Mouse (Mus musculus) cortical plate, adult 2 months (tissue): ENCODE results near the gene Gm37240. TPM values are rescaled to one million over a fixed set of nuclear protein-coding genes. Genes with fewer than 3 reads are reported as not detected.

Experiments used
- H3K27ac ChIP-seq: fragments of 200-500 bp; 2 replicates; pipeline ENCODE4 v1.5.1; 2012; ENCODE audit warnings: low read length, control low read depth, inconsistent platforms; ENCODE audit not compliant: insufficient read depth
- H3K4me1 ChIP-seq: fragments of 200-500 bp; 2 replicates; pipeline ENCODE4 v1.6.1; 2011; ENCODE audit warnings: low read length; ENCODE audit not compliant: control insufficient read depth, insufficient read depth
- H3K4me3 ChIP-seq: fragments of 200-500 bp; 2 replicates; pipeline ENCODE4 v1.5.1; 2011; ENCODE audit warnings: mild to moderate bottlenecking, low read length, control low read depth; ENCODE audit not compliant: insufficient read depth
- CTCF ChIP-seq: fragments of 200-500 bp; IDR thresholded peaks from 2 replicates; pipeline ENCODE4 v1.5.1; 2011; ENCODE audit warnings: mild to moderate bottlenecking, control low read depth, low read length; ENCODE audit not compliant: insufficient read depth; ENCODE audit errors: extremely low read depth
- POLR2A ChIP-seq: fragments of 200-500 bp; IDR thresholded peaks from 2 replicates; pipeline ENCODE4 v1.6.1; 2011; ENCODE audit warnings: mild to moderate bottlenecking, low read length, control low read depth; ENCODE audit not compliant: insufficient read depth; ENCODE audit errors: extremely low read depth
- polyA plus RNA-seq: library from polyadenylated mRNA; depleted of rRNA; stranded (reverse); fragments of >200 nt; gene quantifications from 2 replicates; pipeline ENCODE4 v1.2.3, GENCODE M21; 2012

The Gm37240 gene
- polyA plus RNA-seq, 1 experiment, result 0.81 TPM

GRCm38 (mm10) chr3:85917600-85917999 is 30.3 kb upstream of the Gm37240 start:
- H3K27ac ChIP-seq, result no peak overlapping the region
- no peaks in the 10 kb centered on the region for H3K4me1 ChIP-seq
- TF ChIP-seq CTCF (peak; percentile 61), POLR2A (no peak)
- no peak overlapping the region for H3K4me3 ChIP-seq

GRCm38 (mm10) chr3:85914806-85915205 is 27.5 kb upstream of the Gm37240 start:
- no peak overlapping the region for H3K27ac ChIP-seq
- TF ChIP-seq POLR2A, result no peak
- TF ChIP-seq CTCF, result no peak
- no peak overlapping the region for H3K4me3 ChIP-seq

GRCm38 (mm10) chr3:85907136-85907535 is 19.8 kb upstream of the Gm37240 start:
- no peaks in the 10 kb centered on the region for H3K4me1 ChIP-seq
- TF ChIP-seq POLR2A (no peak), CTCF (no peak)
- H3K27ac ChIP-seq, result no peak overlapping the region
- H3K4me3 ChIP-seq, result no peak overlapping the region

More at GRCm38 (mm10) chr3:85914806-85915205, 27.5 kb upstream of the Gm37240 start:
- H3K4me1 ChIP-seq, result no peaks in the 10 kb centered on the region

- Histone ChIP-seq H3K4me3 (no peak overlapping the region), H3K27ac (no peak overlapping the region), H3K4me1 (no peaks in the 10 kb centered on the region)
- no peak for TF ChIP-seq CTCF
- TF ChIP-seq POLR2A, result no peak
Observed at GRCm38 (mm10) chr3:85904371-85904770, 17.1 kb upstream of the Gm37240 start.

GRCm38 (mm10) chr3:85895020-85895419 is 7.7 kb upstream of the Gm37240 start:
- TF ChIP-seq POLR2A, result no peak
- TF ChIP-seq CTCF, result no peak
- H3K4me3 ChIP-seq, result no peak overlapping the region
- no peak overlapping the region for H3K27ac ChIP-seq
- H3K4me1 ChIP-seq, result no peaks in the 10 kb centered on the region

GRCm38 (mm10) chr3:85891571-85891970 is 4.3 kb upstream of the Gm37240 start:
- Histone ChIP-seq H3K4me3 (no peak overlapping the region), H3K27ac (no peak overlapping the region), H3K4me1 (no peaks in the 10 kb centered on the region)
- TF ChIP-seq POLR2A (no peak), CTCF (no peak)

GRCm38 (mm10) chr3:85888221-85888671 is 928 bp upstream of the Gm37240 start:
- Histone ChIP-seq H3K4me3 (peak overlapping the region; percentile 36; the same call in 1 of the 2 replicates), H3K27ac (no peak overlapping the region), H3K4me1 (no peaks in the 10 kb centered on the region)
- TF ChIP-seq CTCF, result no peak

GRCm38 (mm10) chr3:85886636-85887238 is 581 bp downstream of the Gm37240 start:
- no peak for TF ChIP-seq POLR2A
- no peak for TF ChIP-seq CTCF
- peak overlapping the region; percentile 36 for H3K4me3 ChIP-seq

GRCm38 (mm10) chr3:85885906-85886305 is 1.4 kb downstream of the Gm37240 start:
- no peaks in the 10 kb centered on the region for H3K4me1 ChIP-seq
- TF ChIP-seq POLR2A (no peak), CTCF (no peak)
- no peak overlapping the region for H3K27ac ChIP-seq
- H3K4me3 ChIP-seq, result no peak overlapping the region; the same call in 1 of the 2 replicates

More at GRCm38 (mm10) chr3:85886636-85887238, 581 bp downstream of the Gm37240 start:
- Histone ChIP-seq H3K27ac (no peak overlapping the region), H3K4me1 (no peaks in the 10 kb centered on the region)

- Histone ChIP-seq H3K27ac (no peak overlapping the region), H3K4me1 (no peaks in the 10 kb centered on the region), H3K4me3 (no peak overlapping the region)
- TF ChIP-seq POLR2A (no peak), CTCF (no peak)
Observed at GRCm38 (mm10) chr3:85880687-85881086, 6.6 kb downstream of the Gm37240 start.
